Mouse (Mus musculus): Measurements from ENCODE around the gene Disc1.

The Disc1 gene

DNA sequence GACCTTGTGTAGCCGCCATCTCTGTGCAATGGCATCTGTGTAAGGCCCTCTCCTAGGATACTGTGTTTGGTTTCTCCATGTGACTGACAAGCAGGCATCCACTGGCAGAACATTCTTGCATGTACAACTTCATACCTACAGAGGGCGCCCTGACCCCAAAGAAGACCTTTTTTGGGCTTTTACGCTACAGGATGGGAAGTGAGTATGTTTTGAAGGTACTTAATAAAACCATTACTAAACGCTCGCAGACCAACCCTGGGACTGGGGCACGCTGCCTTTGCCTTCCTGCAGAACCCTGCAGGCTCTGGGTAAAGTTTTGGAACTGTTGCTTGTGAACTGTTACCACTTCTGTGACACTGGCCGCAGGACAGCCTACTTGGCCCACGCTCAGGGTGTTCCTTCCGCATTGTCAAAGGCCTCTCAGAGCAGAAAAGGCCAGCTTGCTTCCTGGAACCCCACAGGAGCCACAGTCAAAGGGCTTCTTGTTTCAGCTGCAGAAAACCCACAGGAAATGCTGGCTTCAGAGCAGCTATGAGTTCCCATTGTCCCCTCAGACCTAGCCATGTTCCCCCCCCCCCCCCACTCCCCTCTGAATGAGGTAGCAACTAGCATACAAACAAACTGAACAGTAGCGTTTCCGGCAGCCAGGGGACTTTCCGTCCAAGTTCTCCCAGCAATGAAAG is 13.1 kb downstream of the Disc1 start:
- in situ Hi-C loops (cut with MboI, MseI), result loop anchor here (5.0 kb wide), 1 partner anchor 100 kb away; no protein-coding TSS in a partner anchor

DNA sequence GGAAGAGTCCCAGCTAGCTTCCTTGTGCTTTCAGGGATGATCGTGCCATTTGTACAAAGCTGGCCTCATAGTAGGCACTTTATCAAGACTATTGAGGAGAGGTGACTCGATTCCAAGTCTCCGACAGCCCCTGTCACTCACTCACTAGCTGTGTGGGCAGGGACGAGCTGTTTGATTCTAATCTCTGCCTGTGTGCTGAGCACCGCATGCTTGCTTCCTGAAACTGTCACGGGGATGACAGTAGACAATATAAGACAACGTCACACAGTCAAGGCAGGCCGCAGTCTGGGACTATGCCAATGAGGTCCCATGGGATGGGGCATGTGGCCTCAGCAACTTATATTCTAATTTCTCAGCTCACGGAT is 13.6 kb downstream of the Disc1 start:
- in situ Hi-C loops (cut with MboI, MseI), result loop anchor here (5.0 kb wide), 1 partner anchor 100 kb away; no protein-coding TSS in a partner anchor

DNA sequence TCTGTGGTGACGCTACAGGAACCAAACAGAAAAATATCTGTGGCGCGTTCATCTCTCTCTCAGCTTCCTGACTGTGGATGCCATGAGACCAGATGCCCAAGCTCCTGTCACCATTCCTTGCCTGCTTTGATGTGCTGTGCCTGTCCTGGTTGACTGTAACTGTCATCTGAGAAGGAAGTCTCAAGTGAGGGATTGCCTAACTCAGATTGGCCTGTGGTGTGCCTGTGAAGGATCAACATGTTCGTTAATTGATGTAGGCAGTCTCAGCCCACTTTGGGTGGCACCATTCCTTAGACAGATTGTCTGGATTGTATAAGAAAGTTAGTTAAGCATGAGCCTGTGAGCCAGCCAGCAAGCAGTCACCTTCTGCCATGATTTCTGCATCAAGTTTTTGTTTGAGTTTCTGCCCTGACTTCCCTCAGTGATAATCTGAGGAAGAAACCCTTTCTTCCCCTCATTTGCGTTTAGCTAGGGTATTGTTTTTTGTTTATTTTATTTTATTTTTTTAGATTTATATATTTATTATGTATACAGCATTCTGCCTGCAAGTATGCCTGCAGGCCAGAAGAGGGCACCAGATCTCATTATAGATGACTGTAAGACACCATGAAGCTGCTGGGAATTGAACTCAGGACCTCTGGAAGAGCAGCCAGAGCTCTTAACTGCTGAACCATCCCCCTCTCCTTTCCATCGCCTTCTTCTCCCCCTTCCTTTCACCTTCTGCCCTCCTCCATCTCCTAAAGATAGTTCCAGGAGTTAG is 14.3 kb downstream of the Disc1 start:
- in situ Hi-C loops (cut with MboI, MseI), result loop anchor here (5.0 kb wide), 1 partner anchor 99 kb away; no protein-coding TSS in a partner anchor

DNA sequence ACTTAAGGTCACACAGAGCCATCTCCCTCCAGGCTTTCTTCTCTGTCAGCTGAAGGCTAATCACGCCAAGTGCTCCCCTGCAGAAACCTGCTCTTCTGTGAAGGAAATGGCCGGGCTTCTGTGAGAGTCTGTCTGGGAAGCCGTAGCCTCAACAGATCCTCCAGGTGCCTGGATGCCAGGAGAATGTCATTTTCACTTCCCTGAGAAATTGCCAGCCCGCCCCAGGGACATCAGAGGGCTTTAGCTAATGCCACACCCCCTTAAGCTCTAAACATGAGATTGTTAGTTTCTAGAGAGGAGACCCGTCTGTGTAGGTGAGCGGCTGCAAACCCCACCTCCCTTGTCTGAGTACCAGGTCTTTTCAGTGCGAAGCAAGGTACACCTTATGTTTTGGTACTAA is 15.3 kb downstream of the Disc1 start:
- in situ Hi-C loops (cut with MboI, MseI), result loop anchor here (5.0 kb wide), 1 partner anchor 98 kb away; no protein-coding TSS in a partner anchor

DNA sequence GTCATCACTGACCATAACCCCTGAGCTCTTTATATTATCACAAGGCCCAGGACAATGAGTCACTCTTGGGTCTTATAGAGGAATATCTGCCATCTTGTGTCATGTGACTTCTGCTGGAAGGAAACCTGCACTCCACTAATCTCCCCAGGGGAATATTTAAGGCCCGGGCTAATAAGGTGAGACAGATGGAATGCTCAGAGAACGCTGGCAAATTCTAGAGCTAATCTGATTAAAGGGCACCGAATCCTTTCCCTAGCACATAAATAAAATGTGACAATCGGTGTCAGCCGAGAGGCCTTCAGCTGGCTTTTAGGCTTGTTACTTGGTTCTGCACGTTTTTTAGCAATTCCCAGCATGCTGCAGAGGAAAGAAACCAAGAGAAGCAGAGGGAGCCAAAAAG is 15.7 kb downstream of the Disc1 start:
- in situ Hi-C loops (cut with MboI, MseI), result loop anchor here (5.0 to 10.0 kb wide), 3 partner anchors 98 to 495 kb away; partner anchors contain the start of gene Sipa1l2 (in 1 of the 2)

DNA sequence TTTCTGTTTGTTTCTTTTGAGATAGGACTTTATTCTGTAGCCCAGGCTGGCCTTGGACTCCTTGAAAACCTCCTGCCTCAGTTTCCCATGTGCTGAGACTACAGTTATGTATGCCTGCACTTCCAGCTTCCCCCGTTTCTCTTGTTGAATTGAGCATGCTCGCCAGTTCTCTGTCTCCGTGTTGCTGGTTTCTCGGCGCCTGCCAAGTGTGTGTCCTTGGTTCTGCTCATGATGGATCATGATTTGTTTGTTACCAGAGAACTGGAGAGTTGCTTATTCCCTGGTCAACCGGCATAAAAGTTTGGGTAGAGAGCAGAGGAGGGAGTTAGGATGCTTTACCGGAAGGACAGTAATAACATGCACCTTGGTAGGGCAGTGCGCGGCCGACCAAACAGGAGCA is 20.1 kb downstream of the Disc1 start:
- in situ Hi-C loops (cut with MboI, MseI), result loop anchor here in 1 of 2 experiments (10.0 kb wide), 2 partner anchors 271 to 491 kb away; partner anchors contain the start of gene Sipa1l2

DNA sequence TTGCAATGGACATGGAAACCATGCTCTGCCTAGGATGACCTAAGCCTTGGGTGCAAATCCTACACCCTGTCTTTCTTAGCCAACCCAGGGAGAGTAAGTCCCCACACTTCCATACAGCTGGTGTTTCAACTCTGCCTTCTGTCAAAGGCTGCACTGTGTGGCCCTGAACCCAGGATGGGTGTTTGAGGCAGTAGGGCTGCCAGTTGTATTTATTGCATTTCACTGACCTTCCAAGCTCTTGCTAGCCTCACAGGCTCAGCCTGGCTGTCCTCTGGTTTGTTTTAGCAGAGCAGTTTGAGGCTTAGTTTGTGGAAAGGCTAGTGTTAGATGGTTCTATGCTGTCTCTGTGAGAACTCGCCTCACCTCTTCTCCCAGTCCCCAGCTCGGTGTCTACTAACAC is 20.6 kb downstream of the Disc1 start:
- in situ Hi-C loops (cut with MboI, MseI), result loop anchor here in 1 of 2 experiments (10.0 kb wide), 2 partner anchors 270 to 490 kb away; partner anchors contain the start of gene Sipa1l2

DNA sequence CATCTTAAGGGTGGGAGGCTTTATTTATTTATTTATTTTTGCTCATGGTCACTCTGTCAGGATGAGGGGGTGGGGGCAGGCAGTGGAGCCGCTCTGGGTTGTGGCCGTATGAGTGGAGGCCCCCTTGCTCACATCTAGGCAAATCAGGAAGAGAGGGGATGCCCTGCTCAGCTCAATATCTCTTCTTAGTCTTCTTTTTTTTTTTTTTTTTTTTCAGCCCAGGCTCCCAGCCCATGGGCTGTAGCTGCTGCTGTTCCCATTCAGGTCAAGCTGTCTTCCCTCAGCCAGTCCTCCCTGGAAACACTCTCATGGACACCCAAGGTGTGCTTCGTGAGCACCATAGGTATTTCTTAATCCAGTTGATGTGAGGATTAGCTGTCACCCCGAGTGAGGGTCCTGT is 21.4 kb downstream of the Disc1 start:
- in situ Hi-C loops (cut with MboI, MseI), result loop anchor here in 1 of 2 experiments (10.0 kb wide), 2 partner anchors 269 to 489 kb away; partner anchors contain the start of gene Sipa1l2

DNA sequence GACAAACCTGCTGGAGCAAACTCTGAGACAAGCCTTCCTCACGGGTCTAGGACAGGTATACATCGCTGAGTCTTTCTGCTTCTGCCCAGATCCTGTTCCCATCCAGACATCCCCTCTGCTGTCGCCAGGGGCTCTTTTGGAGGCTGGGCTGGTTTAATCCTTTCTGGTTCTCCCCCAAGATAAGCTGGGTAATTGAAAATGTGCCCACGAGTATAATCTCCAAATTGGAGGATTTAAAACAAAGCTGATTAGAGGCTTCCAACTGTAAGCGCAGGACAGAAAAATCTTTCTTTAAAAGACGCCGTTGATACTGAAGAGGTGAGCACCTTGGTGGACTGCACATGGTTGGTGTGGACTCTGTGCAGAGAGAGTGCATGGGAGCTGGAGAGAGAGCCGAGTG is 23.3 kb downstream of the Disc1 start:
- in situ Hi-C loops (cut with MboI, MseI), result loop anchor here in 1 of 2 experiments (10.0 kb wide), 2 partner anchors 267 to 487 kb away; partner anchors contain the start of gene Sipa1l2

DNA sequence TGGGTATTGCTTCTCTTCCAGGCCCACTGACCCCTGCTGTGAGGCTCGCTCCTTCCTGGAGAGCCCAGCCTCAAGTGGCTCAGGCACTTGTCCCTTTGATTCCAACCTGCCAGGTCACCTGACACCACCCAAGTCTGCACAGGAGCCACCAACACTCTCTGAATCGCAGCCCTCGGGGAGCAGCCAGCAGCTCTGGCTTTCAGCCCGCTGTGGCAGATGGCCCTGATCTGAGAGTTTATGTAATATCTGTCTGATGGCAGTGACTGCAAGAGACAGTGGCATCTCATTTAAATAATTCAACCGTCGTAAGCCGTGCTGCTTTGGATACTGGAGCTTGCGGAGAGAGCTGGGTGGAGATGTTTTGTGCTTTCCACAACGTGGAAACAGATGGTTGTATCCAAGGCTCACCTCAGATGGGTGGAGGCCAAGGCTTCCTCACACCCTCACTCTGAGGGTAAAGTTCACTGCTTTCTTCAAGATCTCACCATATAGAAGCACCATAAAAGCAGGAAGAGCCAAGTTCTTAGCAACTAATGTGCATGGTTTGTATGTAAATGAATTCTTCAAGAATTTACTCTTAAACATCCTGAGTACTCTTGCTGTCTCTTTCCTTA is 24.9 kb downstream of the Disc1 start:
- in situ Hi-C loops (cut with MboI, MseI), result loop anchor here in 1 of 2 experiments (10.0 kb wide), 2 partner anchors 266 to 486 kb away; partner anchors contain the start of gene Sipa1l2

DNA sequence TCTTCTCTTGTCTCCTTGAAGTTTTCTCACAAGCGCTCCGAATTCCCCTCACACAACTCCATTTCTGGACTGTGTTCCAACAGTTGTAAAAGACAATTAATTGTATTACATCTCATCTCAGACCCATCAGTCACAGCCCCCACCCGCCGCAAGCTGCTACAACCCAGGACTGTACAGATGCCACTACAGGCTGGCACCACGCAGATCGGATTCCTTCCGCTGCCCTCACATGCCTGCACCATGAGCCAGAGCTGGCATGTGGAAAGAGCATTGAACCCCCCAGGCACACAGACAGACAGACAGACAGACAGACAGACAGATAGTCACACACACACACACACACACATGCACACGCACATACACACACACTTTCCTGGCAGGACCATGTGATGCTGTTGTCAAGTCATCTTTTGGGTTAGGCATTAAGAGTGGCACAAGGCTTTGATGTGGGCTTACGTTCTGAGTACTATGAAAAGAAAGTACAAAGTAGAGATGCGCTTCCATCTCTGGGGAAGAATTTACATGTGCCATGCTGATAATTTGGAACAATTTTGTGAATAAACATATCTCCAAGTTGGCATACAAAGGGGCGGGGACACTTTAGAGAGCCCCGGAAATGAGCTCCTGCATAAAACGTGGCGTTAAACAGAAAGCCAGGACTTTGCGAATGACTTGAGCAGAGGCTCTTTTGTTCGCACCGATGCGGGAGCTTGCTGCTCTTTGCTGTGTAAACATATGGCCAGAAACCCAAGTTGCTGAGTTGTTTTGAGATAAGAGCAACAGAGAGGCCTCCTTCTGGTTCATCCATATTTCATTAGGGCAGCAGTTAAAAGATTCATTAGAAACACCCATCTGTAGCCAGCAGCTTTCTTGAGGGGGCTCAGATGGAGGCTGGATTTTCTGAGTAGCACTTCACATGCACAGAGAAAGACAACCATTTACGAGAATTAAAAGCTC is 26.7 kb downstream of the Disc1 start:
- in situ Hi-C loops (cut with MboI, MseI), result no loop called here

DNA sequence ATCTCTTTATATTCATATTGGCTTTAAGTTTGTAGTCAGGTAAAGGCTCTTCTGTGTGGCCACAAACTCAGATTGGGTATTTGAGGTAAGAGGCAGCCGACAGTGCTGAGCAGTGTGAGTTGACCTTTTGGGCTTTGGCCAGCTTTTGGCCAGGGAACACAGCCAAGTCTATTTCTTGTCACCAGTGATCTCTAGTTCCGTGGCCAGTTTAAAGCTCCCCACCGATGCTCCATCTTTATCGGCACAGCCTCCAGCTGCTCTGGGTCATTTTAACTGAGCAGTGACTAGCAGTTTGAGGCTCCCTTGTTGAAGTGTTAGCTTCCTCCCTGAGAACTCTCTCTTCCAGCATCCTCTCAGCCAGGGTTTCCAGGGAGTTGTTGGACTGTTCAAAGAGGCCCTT is 29.8 kb downstream of the Disc1 start:
- in situ Hi-C loops (cut with MboI, MseI), result no loop called here

DNA sequence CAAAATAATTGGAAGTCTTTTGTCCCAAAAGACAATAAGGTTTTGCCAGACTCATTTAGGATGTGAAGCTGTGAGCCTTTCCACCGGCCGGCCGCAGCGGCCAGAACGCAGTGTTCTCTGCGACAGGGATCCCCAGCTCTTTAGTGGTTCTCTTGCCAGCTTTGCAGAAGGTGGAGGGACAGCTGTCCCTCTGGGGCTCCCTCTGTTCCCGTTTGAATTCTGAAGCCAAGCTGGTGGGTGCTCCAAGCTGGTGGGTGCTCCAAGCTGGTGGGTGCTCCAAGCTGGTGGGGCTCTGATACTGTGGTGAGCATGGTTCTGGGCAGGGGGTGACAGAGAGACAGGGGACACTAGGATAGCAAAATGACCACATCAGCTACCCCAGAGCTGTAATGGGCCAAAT is 30.5 kb downstream of the Disc1 start:
- in situ Hi-C loops (cut with MboI, MseI), result no loop called here

DNA sequence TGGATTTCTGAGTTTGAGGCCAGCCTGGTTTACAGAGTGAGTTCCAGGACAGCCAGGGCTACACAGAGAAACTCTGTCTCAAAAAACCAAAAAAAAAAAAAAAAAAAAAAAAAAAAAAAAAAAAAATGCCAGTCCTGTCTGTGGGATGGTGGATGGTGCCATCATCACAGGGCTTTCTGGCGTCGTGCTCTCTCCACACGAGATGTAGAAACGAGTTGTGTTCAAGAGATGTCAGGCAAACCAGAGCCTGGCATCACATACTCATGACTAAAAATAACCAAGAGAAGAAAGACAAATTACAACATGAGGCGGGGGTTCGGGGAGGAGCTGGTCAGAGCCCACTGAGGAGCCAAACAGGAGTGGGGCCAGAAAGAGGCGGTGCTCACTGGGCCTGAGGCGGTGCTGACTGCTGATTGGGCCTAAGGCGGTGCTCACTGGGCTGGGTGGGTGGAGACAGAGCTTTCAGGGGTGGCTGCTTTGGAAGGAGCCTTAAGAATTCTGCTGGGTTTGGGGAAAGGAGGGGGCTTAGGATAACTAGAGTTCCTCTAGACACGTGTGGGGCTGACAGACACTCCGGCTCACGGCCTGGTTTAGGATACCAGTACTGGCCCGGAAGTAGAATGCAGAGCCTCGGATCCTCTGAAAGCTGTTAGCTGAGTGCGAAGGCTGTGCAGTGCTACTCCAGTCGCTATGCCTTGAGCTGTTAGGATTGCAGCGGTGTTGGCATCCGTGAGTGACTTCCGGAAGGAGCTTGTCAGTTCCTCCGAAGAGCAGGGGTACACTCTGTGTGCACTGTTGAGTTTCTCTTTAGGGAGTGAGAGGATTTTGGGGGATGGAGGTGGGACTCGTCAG is 37.1 kb downstream of the Disc1 start:
- in situ Hi-C loops (cut with MboI, MseI), result no loop called here

DNA sequence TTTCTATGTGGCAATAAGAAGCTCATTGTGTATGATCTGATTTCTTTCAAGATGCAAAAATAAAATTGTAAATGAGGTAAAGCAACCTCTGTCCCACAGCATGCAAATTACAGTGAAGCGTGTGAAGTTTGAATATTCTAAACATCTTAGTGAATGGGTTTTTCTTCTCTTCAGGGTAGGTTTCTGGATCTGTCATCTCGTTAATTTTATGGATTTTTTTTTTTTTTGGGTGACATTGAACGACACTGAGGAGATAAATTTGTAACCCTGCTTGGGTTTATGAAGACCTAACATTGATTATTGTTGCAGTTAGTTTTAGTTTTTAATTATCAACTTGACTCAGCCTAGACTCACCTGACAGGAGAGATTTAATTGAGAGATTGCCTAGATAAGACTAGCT is 43.1 kb downstream of the Disc1 start:
- in situ Hi-C loops (cut with MboI, MseI), result no loop called here

DNA sequence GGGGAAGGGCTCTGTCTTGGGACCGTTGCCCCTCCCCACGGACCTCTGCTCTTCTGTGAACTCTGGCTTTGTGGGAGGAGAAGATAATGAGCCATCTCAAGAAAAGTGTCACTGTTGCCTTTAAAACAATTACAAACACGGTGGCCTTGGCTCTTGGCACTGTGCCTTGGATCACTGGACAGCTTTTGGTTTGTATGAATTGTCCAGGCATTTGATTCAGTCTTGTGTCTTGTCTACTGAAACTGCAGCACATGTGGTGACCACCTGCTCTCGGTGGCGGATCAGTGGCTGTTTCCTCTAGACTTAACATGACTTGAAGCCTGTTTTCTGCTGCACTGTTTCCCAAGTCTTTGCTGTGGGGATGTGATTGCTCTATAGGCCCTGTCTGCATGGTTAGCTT is 44.1 kb downstream of the Disc1 start:
- in situ Hi-C loops (cut with MboI, MseI), result no loop called here

DNA sequence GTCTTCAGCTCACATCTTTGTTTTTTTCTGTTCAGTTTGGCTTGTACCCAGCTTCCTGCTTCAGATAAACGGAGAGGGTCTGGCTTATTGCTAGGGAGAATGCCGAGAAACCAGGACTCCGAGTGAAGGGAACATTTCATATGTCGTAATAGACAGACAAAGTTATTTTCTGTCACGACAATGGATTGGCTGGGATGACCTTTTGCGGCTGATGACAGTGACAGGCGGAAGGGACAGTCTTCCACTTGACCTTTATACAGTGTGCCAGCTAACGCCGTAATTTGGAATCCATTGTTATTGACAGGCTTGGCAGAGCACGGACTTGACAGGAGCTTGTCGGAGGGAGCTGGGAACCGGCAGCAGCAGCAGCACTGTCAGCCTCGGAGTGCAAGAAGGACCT is 48.3 kb downstream of the Disc1 start:
- in situ Hi-C loops (cut with MboI, MseI), result no loop called here

DNA sequence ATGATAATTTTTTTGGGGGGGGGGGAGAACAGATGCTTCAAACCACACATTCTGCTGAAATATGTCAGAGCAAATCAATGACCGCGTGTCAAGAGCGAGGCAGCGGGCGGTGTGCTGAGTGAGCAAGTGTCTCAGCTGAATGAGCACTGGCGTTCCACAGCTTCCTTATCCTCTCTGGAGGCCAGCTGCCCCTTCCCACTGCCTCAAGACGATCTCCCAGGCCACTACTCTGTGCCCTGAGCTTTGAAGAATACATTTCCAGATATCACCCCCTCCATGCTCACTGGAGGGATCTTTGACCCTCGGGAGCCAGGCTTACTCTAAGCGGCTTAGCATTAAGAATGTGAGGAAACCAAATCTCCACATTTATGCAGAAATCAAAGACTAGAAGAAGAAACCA is 59.2 kb downstream of the Disc1 start:
- in situ Hi-C loops (cut with MboI, MseI), result no loop called here

DNA sequence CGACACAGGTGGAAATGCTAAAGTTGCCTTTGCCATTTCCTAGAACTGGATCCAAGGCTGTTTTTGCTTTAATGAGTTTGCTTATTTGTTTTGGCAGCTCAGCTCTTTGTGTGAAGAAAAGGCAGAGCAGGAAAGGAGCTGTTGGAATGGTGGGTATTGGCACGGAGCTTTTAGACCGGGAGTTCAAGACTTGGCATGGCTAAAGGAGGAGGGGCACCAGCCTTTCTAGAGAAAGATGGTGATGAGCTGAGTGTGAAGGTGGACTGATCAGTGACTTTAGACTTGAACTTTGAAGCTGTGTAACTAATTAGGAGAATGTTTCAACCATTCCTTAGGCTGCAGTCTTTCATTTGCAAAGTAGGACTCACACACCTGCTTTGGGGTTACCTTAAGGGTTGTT is 59.8 kb downstream of the Disc1 start:
- in situ Hi-C loops (cut with MboI, MseI), result no loop called here

DNA sequence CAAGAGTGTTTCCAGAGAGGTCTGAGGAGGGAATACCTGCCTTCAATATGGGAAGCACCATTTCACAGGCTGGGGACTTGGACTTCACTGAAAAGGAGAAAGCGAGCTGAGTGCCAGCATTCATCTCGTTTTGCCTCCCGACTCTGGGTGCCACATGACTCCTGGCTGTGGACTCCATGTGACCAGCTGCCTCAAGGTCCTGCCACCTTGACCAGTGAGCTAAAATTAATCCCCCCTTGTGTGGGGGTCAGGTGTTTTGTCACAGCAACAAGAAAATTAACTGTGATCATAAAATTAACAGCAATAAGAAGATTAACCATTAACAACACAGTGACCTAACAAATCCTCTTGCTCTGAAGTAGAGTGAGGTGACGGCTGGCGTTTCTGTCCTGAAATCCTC is 61.3 kb downstream of the Disc1 start:
- in situ Hi-C loops (cut with MboI, MseI), result no loop called here
